Mouse (Mus musculus): ENCODE measurements around the gene Fads3. TPM values are rescaled to one million over a fixed set of nuclear protein-coding genes. Genes with fewer than 3 reads are reported as not detected.

Gene Fads3
- total RNA-seq, 2 experiments from 2014 or later: 31.1 to 31.5 TPM

- intact Hi-C loops (cut with DNase I): no loop called here
- DNase-seq (ENCODE audit: low spot score in 2 of 2): peak; percentile 79 to 80
These were observed 23.5 kb upstream of the Fads3 start for GRCm38 (mm10) chr19:10017637-10018526.

GRCm38 (mm10) chr19:10018527-10018818 is 22.9 kb upstream of the Fads3 start:
- no peak for DNase-seq (ENCODE audit: low spot score in 2 of 2)
- intact Hi-C loops (cut with DNase I): no loop called here

GRCm38 (mm10) chr19:10019214-10019760 is 22.1 kb upstream of the Fads3 start:
- DNase-seq (ENCODE audit: low spot score in 2 of 2): no peak
- intact Hi-C loops (cut with DNase I): no loop called here

GRCm38 (mm10) chr19:10021981-10022380 is 19.4 kb upstream of the Fads3 start:
- DNase-seq (ENCODE audit: low spot score in 2 of 2): no peak
- intact Hi-C loops (cut with DNase I): loop anchor here (2.0 kb wide), 2 partner anchors 21 to 105 kb away; partner anchors contain the start of genes Best1 and Rab3il1

GRCm38 (mm10) chr19:10022414-10023303 is 18.7 kb upstream of the Fads3 start:
- DNase-seq (ENCODE audit: low spot score in 2 of 2): peak; percentile 54 to 72
- intact Hi-C loops (cut with DNase I): loop anchor here (2.0 kb wide), 2 partner anchors 22 to 106 kb away; partner anchors contain the start of genes Best1 and Rab3il1

GRCm38 (mm10) chr19:10023304-10023758 is 18.0 kb upstream of the Fads3 start:
- intact Hi-C loops (cut with DNase I): loop anchor here (2.0 kb wide), 2 partner anchors 23 to 107 kb away; partner anchors contain the start of genes Best1 and Rab3il1
- no peak for DNase-seq (ENCODE audit: low spot score in 2 of 2)

- intact Hi-C loops (cut with DNase I): no loop called here
- peak in 1 of 2 experiments; percentile 59 for DNase-seq (ENCODE audit: low spot score in 2 of 2)
These were observed 16.0 kb upstream of the Fads3 start for GRCm38 (mm10) chr19:10025169-10025875.

- intact Hi-C loops (cut with DNase I): no loop called here
- no peak for DNase-seq (ENCODE audit: low spot score in 2 of 2)
These were observed 11.6 kb upstream of the Fads3 start for GRCm38 (mm10) chr19:10029746-10030145.

GRCm38 (mm10) chr19:10033211-10033973 is 8.0 kb upstream of the Fads3 start:
- intact Hi-C loops (cut with DNase I): no loop called here
- DNase-seq (ENCODE audit: low spot score in 2 of 2): peak; percentile 68 to 72

- no peak for DNase-seq (ENCODE audit: low spot score in 2 of 2)
- intact Hi-C loops (cut with DNase I): loop anchor here (1.0 to 2.0 kb wide), 3 partner anchors 34 to 164 kb away; no protein-coding TSS in a partner anchor
These were observed 7.0 kb upstream of the Fads3 start for GRCm38 (mm10) chr19:10034356-10034755.

- DNase-seq (ENCODE audit: low spot score in 2 of 2): peak; percentile 74 to 81
- intact Hi-C loops (cut with DNase I): loop anchor here (1.0 to 2.0 kb wide), 3 partner anchors 35 to 164 kb away; no protein-coding TSS in a partner anchor
These were observed 6.5 kb upstream of the Fads3 start for GRCm38 (mm10) chr19:10034785-10035447.

- intact Hi-C loops (cut with DNase I): no loop called here
- no peak for DNase-seq (ENCODE audit: low spot score in 2 of 2)
These were observed 3.8 kb upstream of the Fads3 start for GRCm38 (mm10) chr19:10037534-10037933.

GRCm38 (mm10) chr19:10038364-10038763 is 3.0 kb upstream of the Fads3 start:
- DNase-seq (ENCODE audit: low spot score in 2 of 2): no peak
- intact Hi-C loops (cut with DNase I): no loop called here

- intact Hi-C loops (cut with DNase I): no loop called here
- no peak for DNase-seq (ENCODE audit: low spot score in 2 of 2)
These were observed 2.5 kb upstream of the Fads3 start for GRCm38 (mm10) chr19:10038910-10039309.

GRCm38 (mm10) chr19:10039615-10040014 is 1.8 kb upstream of the Fads3 start:
- intact Hi-C loops (cut with DNase I): loop anchor here (2.0 to 5.0 kb wide), 2 partner anchors 59 to 143 kb away; partner anchors contain the start of gene Fads1

GRCm38 (mm10) chr19:10040866-10041387 is 442 bp upstream of the Fads3 start:
- peak in 1 of 2 experiments; percentile 29 for DNase-seq (ENCODE audit: low spot score in 2 of 2)
- intact Hi-C loops (cut with DNase I): loop anchor here (2.0 to 5.0 kb wide), 2 partner anchors 58 to 141 kb away; partner anchors contain the start of gene Fads1

More at GRCm38 (mm10) chr19:10039615-10040014, 1.8 kb upstream of the Fads3 start:
- DNase-seq (ENCODE audit: low spot score in 2 of 2): no peak

GRCm38 (mm10) chr19:10042232-10042631 is 863 bp downstream of the Fads3 start:
- intact Hi-C loops (cut with DNase I): loop anchor here (5.0 kb wide), 1 partner anchor 140 kb away; the partner anchor contains the start of gene Fads1
- no peak for DNase-seq (ENCODE audit: low spot score in 2 of 2)
